Mouse (Mus musculus) T-helper 2 cell (primary cell): ENCODE data around the gene Pla2g2c.

ENCODE experiments used
- in situ Hi-C: fragments of 300-600 bp; cut with MboI, MseI; formaldehyde crosslinking; loops from one replicate; pipeline ENCODE4 v1.15.1; 2025; ENCODE audit warnings: high pct_unique_total_duplicates

Gene Pla2g2c

GRCm38 (mm10) chr4:138724354-138725126, at the start of gene Pla2g2c:
Pla2g2c (plus strand) TSS chr4:138724792.
- in situ Hi-C loops, result no loop called here

DNA sequence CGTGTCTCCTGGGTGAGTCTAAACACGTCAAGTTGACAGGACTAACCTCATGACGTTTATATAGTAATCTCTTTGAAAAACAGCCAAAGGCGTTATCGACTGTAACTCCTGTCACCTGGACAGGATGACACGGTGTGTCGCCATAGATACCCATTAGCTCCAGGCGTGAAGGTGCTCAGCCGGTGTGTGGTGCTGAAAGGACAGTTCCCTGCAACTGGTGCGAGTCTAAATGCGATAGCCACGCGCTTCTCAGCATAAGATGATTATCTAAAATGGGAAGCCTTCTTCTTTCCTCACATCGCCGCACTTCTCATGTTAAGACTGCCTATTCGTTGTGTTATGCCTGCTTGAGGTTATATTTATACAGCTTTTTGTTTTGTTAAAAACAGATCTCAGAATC, 48.1 kb upstream of the Pla2g2c start:
- in situ Hi-C loops, result no loop called here

GRCm38 (mm10) chr4:138677579-138677978, 47.0 kb upstream of the Pla2g2c start:
- in situ Hi-C loops, result no loop called here

DNA sequence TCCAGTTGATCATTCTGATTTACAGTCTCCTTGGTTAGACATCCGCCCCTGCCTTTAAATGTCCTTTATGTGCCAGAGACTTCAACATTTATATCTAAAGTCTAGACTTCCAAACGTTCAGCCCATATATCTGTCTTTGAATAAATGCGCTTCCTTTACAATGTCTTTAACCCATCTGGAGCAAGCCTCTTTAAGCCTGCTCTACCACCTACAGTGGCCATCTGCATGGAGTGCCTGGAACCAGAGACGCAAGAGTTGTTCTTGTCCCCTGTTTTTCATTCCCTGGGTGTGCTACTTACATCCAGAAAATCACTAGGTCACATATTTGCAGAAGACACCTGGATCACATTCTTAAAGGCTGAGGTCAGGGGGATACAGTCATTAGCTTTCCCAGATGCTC, 44.5 kb upstream of the Pla2g2c start:
- in situ Hi-C loops, result no loop called here

- in situ Hi-C loops, result no loop called here
Measured at GRCm38 (mm10) chr4:138682760-138683159, 41.8 kb upstream of the Pla2g2c start.

- in situ Hi-C loops, result no loop called here
Measured at GRCm38 (mm10) chr4:138685813-138686212, 38.8 kb upstream of the Pla2g2c start.

GRCm38 (mm10) chr4:138689094-138689512, 35.5 kb upstream of the Pla2g2c start:
- in situ Hi-C loops, result no loop called here

GRCm38 (mm10) chr4:138690561-138690960, 34.0 kb upstream of the Pla2g2c start:
- in situ Hi-C loops, result no loop called here

GRCm38 (mm10) chr4:138691443-138692181, 33.0 kb upstream of the Pla2g2c start:
- in situ Hi-C loops, result no loop called here

DNA sequence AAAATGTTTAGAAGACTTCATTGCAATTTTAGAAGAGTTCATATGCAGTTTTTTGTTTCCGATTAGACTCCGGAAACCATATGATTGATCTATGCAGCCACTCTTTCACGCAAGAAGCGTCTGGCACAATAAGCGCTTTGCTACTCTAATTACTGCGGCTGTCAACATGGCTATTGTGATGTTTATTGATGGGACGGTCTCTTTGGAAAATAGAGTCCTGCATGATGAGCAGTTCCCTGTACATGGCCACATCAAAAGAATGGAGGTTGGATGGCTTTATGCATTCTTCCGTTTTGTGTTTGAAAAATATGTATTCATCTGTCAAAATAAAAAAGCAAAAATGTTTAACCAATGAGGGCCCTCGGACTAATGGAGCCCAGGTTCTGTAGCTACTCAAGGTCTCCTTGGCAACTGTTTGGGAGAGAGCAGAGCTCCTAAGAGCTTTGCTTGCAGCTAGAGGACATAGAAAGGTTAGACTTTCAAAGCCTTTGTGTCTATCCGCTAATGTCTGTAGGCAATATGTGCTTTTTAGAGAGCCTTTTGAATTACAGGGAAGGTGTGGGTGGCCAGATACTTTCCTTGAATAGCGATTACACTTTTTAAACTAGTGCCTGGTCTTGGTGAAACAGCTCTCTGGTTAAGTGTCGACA, 31.4 kb upstream of the Pla2g2c start:
- in situ Hi-C loops, result no loop called here

DNA sequence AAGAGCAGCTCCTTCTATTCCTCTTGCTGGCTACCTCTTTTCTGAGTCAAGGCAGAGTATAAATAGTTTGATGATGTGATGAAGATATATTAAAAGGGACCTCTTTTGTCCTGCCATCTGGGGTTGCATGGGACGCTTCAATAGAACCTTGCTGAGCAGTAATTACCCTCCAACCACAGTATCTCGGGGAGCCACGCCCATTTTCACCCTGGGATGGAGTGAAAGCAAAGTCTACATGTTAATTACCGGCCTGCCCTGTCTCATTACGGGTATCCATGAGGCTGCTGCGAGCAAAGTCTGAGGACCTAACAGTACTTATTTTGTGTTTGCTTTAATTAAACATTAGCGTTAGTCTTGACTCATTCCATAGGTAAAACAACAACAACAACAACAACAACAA, 27.9 kb upstream of the Pla2g2c start:
- in situ Hi-C loops, result no loop called here

DNA sequence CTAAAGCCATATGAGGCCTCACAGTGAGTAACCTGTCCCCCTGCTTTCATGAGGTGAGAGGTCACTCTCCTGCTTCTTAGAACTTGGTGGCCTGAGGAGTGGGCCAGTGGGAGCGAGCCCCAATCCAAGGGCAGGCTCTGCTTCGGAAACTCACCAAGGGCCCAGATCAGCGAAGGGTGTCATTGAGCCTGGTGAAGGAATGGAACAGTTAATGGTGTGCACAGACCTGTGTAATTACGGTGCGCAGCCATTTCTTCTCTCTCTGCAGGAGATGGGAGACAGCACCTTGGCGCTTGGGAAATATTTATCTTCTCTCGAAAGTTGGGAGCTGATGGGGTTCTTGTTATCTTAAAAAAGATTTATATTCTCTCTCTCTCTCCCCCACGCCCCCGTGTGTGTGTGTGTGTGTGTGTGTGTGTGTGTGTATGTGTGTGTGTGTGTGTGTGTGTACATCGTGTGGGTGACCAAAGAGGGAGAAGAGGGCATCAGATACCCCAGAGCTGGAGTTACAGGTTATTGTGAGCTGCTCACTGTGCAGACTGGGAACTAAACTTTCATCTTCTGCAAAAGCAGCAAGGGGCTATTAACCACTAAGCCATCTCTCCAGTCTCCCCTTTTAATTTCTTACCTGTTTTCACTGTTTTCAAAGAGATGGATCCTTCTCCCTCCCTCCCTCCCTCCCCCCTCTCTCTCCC, 27.3 kb upstream of the Pla2g2c start:
- in situ Hi-C loops, result no loop called here

- in situ Hi-C loops, result no loop called here
Measured at GRCm38 (mm10) chr4:138698296-138698695, 26.3 kb upstream of the Pla2g2c start.

- in situ Hi-C loops, result no loop called here
Measured at GRCm38 (mm10) chr4:138700184-138700982, 24.2 kb upstream of the Pla2g2c start.

DNA sequence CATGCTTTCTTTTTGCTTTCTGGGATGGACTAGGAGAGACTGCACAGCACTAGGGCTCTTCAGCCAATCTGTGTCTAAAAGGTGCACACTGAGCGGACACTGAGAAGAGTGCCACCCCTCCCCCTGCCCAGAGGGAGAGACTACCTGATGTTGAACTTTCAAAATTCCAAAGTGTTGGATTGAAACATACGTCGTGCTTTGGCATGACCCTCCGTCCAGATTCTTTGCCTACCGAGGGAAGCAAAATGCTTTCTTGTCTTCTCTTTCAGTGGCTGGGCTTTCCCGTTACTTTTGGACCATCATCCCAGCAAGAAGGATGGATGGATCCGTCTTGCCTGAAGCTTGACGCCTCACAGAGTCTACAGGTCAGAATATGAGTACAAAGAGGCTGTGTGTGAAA, 23.5 kb upstream of the Pla2g2c start:
- in situ Hi-C loops, result no loop called here

DNA sequence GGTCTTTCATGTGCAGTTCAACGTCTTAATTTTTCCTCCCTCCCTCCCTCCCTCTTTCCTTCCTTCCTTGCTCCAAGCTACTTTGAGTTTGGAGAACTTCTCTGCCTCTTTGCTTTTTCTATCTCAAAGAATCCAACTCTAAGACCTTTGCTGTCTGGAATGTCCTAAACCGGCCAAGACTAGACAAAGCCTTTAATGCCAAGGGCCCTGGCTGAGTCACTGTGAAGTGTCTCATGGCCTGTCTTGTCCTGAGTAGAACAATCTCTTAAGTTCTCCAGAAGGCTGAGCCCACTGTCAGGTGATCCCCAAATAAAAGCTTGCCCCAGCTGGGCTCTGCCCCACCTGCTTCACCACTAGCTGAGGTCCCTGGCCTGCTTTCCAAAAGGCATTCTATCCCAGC, 22.6 kb upstream of the Pla2g2c start:
- in situ Hi-C loops, result no loop called here

- in situ Hi-C loops, result no loop called here
Measured at GRCm38 (mm10) chr4:138702528-138702927, 22.1 kb upstream of the Pla2g2c start.

DNA sequence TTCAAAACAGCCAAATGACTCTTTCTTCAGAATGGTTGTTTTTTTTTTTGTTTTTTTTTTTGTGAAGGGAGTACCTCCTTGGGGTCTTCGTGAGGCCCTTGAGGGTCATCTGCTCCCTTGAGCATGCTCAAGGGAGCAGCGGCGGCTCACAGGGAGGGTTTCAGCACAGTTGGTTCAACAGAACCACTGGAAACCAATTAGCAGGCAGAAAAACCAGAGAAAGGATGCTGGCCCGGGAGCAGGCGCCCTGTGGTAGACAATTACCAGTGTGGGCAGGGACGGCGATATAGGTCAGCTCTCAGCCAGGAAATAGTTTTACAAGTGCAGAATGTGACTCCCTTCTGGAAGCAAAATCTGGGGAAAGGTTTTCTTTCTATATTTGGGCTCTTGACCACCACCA, 21.0 kb upstream of the Pla2g2c start:
- in situ Hi-C loops, result no loop called here

GRCm38 (mm10) chr4:138704169-138704568, 20.4 kb upstream of the Pla2g2c start:
- in situ Hi-C loops, result no loop called here

- in situ Hi-C loops, result no loop called here
Measured at GRCm38 (mm10) chr4:138706620-138707019, 18.0 kb upstream of the Pla2g2c start.

DNA sequence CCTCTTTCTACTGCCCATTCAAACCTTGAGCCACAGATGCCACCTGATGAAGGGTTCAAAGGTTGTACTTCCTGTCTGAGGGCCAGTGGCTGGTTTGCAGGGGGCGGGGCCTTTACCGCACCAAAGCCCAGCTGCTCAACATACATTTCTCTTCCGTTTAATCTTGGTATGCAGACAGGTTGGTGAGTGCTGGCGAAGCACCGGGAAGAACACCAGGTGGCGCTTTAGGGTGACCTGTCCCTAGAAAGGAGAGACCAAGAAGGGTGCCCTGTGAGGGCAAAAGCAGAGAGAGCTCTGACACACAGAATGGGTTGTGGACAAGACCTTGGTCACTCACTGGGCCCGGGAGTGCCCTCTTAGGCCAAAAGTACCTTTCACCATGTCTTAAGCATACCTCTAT, 16.0 kb upstream of the Pla2g2c start:
- in situ Hi-C loops, result no loop called here
